Mouse (Mus musculus): ENCODE measurements around the gene Ufc1.

Gene Ufc1

GRCm38 (mm10) chr1:171270573-171270900, 24.3 kb downstream of the Ufc1 start:
- no peak for DNase-seq (ENCODE audit: low spot score)

GRCm38 (mm10) chr1:171269848-171270572, 24.8 kb downstream of the Ufc1 start, which contains the start of gene B4galt3:
Gene B4galt3 (plus strand): TSS chr1:171270328.
- peak; percentile 95 for DNase-seq (ENCODE audit: low spot score)

- DNase-seq (ENCODE audit: low spot score) = no peak
Observed at GRCm38 (mm10) chr1:171268341-171268740, 26.5 kb downstream of the Ufc1 start.

- no peak for DNase-seq (ENCODE audit: low spot score)
Observed at GRCm38 (mm10) chr1:171265971-171266744, 28.7 kb downstream of the Ufc1 start.

- no peak for DNase-seq (ENCODE audit: low spot score)
Observed at GRCm38 (mm10) chr1:171263666-171264461, 31.0 kb downstream of the Ufc1 start.

- DNase-seq (ENCODE audit: low spot score) = no peak
Observed at GRCm38 (mm10) chr1:171263185-171263611, 31.6 kb downstream of the Ufc1 start.

- DNase-seq (ENCODE audit: low spot score) = peak; percentile 64
Observed at GRCm38 (mm10) chr1:171262594-171263130, 32.2 kb downstream of the Ufc1 start.

GRCm38 (mm10) chr1:171260316-171260715, 34.5 kb downstream of the Ufc1 start:
- no peak for DNase-seq (ENCODE audit: low spot score)

GRCm38 (mm10) chr1:171258921-171259320, 35.9 kb downstream of the Ufc1 start:
- DNase-seq (ENCODE audit: low spot score) = no peak

- no peak for DNase-seq (ENCODE audit: low spot score)
Observed at GRCm38 (mm10) chr1:171257781-171258180, 37.0 kb downstream of the Ufc1 start.

GRCm38 (mm10) chr1:171256937-171257548, 37.8 kb downstream of the Ufc1 start:
- peak; percentile 58 for DNase-seq (ENCODE audit: low spot score)

- no peak for DNase-seq (ENCODE audit: low spot score)
Observed at GRCm38 (mm10) chr1:171256095-171256818, 38.6 kb downstream of the Ufc1 start.

GRCm38 (mm10) chr1:171252415-171252814, 42.4 kb downstream of the Ufc1 start:
- no peak for DNase-seq (ENCODE audit: low spot score)

GRCm38 (mm10) chr1:171251594-171252324, 43.1 kb downstream of the Ufc1 start:
- DNase-seq (ENCODE audit: low spot score) = no peak

GRCm38 (mm10) chr1:171250680-171251593, 43.9 kb downstream of the Ufc1 start, which contains the start of gene Ndufs2:
Gene Ndufs2 (minus strand): TSS chr1:171251388.
- no peak for DNase-seq (ENCODE audit: low spot score)

GRCm38 (mm10) chr1:171249913-171250600, 44.8 kb downstream of the Ufc1 start, which contains the start of gene Adamts4:
Gene Adamts4 (plus strand): TSS chr1:171250421.
- DNase-seq (ENCODE audit: low spot score) = no peak

GRCm38 (mm10) chr1:171248386-171249226, 46.2 kb downstream of the Ufc1 start:
- DNase-seq (ENCODE audit: low spot score) = no peak

GRCm38 (mm10) chr1:171247916-171248315, 46.9 kb downstream of the Ufc1 start:
- DNase-seq (ENCODE audit: low spot score) = no peak
